Mouse (Mus musculus) retina, adult 2 months (tissue): ENCODE measurements around the gene Fam84a.

Source experiments
- DNase-seq: peaks from one replicate; pipeline ENCODE4 v3.0.0-alpha.2; 2012; ENCODE audit warnings: low read depth, low spot score

Gene Fam84a

DNA sequence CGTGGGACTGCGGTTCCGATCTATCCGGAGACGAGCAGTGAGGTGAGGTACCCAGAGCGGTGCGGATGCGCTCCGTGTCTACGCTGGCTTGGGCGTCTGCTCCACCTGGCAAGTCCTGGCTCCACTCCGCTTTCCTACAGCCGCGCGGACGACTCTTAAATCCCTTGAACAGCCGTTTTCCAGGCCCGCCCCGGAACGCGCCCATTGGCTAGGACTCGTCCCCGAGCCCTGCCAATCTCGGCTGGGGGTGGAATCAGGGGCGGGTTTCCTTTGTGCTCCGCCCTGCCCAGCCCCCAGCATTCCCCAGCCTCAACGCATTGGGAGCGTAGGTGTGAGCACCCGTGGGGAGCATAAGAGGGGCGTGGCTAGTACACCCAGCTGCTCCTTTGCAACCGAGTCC is at the start of gene Fam84a:
TSS of gene Fam84a (minus strand) at position 134 of the 400 bp plus-strand sequence.
- peak; percentile 38 for DNase-seq

DNA sequence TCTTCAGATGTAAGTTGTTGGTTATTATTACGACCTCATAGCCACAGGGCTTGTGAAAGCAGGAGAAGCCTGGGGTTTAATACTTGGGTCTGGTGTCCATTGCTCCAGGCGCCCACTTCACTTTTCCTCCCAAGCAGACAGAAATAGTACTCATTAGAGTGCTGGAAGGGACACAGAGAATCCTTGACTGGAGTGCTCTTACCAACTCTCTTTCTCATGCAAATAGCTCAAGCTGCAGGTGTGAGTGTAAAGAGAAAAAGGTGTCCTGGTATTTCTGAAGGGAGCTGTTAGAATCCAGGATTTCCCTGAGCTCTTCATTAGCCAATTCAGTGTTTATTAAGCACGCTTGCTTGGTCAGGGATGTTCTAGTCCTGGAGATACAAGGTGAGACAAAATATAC is 43.6 kb upstream of the Fam84a start:
- no peak for DNase-seq

DNA sequence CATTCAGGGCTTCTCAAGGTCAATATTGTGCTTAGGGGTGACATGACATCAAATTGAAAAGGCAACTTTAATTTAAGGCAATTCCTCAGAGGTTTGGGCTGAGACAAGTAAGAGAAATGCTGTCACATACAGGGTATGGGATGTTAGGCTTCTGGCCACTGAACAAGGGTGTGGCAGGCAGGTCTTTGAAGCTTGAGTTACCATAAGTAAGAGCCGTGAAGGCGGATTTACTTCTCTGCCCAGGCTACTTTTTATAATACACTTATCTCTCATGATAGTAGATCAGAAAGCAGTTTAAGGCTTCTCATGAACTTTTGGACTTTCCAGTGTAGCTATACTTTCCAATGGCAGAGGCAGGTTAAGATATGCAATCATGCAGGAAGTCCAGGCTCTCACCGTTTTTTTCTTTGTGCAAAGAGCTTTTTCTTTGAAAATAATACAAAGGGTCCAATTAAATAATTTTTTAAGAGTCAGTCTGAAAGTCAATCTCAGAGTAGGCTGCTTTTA is 34.9 kb upstream of the Fam84a start:
- DNase-seq, result no peak

DNA sequence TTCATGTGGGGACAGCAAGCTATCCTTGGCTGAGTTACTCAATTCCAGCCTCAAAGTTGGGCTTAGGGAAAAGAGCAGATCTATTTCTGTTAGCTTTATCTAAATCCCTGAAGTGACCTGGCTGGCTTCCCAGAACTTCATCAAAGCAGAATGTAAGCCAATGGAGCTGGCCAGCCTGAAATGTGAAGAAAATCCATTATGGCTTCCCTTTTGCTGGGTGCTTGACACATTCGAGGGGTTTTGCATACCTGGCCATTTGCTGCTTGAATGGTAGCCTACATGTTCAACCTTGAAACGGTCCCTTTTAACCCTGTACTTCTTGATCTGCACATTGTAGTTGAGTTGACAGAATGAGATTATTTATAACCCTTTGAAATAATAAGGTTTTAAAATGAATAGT is 13.9 kb upstream of the Fam84a start:
- DNase-seq, result no peak

DNA sequence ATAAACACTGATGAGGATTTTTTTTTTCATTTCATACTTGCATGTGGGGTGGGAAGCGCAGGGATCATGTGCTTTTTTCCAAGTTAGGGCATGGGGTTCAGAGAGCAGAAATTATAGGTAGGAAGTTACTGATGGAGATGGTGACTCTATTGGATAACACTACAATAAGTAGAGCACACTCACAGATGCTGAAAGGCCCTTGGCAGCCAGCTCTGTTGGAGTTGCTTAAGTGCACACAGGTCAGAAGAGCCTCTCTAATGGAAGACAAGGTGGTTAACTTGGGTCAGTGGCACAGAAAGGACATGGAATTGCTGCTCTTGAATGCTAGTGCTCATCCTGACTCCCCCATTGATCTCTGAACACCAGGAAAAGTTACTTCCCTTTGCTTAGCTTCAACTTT is 13.1 kb upstream of the Fam84a start:
- no peak for DNase-seq

DNA sequence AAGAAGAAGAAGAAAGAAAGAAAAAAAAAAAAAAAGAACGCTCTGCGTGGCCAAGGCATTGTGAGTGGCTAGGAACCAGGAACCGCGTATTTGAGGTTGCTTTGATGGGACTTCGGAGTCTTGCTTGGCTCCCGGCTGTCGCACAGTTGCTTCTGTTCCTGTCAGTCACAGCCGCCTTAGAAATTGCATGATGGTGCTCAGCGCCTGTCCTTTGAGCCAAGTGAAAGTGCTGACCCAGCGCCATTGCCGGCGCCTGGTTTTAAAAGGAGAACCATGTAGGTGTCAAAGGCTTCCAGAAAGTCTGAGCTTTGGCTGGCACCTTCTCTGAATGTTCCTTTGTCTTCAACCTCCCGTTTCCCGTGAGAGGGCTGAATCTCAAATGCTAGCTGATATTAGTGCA is 572 bp upstream of the Fam84a start:
- DNase-seq, result no peak

DNA sequence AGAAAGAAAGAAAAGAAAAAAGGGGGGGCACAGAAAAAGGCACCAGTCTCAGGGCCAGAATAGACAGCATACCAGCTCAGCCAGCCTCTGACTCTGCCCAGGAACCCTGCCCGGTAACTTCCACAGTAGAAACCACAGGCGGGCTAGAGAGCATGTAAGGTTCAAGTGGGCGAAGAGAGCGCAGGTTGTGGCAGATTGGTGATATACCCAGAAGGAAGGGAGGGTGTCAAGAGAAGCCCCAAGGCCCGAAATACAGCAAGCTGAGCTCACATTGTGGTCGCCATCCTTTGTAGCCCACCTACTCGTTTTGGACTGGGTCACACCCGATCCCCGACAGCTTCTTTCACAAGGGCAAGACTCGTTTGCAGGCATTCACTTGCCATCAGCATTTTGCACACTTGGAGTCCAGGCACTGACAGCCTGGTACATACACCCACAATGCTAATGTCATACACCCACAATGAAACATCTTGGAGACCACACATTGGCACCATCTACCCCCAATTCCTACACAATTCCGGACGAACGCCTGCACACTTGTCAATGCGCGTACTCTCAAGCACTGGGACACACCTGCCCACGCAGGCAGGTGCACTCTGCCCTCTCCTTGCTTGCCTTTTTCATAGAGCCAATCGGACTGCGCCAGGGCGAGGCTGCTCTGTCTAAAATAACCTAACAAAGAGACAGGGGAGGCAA is 770 bp downstream of the Fam84a start:
- no peak for DNase-seq

DNA sequence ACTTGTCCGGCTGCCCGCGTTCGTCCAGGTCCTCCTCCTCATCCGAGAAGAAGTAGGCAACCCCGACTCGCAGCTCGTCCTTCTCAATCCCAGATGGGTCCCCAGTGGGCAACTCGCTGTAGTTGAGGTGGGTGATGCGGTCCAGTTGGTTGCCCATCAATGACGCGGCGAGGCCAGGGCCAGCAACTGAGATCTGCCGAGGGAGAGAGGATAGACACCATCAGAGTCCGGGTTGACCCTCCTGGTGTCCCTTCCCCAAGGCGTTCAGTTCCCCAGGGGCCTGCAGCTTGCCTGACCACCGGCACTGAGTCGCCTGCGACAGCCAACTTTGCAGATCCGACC is 1.3 kb downstream of the Fam84a start:
- no peak for DNase-seq

DNA sequence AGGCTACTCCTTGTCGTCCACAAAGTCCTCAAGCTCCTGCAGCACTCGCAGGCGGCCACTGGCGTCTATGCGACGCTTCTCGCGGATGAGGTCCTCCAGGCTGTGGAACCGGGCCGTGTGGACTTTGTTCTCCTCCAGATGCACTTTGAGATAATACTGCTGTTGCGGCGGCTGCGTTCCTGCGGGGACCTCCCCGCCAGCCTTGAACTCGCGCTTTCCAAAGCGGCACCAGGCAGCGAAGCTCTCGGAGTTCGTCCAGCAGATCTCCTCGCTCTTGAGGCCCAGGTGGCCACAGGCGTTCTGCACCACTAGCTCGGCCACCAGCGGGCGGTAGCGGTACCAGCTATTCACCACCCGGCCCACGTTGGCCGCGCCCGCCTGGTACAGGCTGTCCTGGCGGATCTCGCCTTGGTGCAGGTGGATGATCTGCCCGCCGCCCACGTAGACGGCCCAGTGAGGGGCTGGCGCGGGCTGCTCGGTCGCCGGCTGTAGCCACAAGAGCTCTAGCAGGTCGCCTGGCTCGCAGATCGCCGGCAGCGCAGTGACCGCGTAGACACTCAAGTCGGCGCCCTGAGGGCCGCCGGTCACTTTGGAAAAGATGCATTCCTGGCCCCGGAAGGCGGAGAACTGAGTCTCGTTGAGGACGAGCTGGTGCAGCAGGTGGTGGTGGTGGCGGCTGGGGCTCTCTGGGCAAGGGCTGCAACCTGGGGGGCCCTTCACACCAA is 1.8 kb downstream of the Fam84a start:
- DNase-seq, result no peak

DNA sequence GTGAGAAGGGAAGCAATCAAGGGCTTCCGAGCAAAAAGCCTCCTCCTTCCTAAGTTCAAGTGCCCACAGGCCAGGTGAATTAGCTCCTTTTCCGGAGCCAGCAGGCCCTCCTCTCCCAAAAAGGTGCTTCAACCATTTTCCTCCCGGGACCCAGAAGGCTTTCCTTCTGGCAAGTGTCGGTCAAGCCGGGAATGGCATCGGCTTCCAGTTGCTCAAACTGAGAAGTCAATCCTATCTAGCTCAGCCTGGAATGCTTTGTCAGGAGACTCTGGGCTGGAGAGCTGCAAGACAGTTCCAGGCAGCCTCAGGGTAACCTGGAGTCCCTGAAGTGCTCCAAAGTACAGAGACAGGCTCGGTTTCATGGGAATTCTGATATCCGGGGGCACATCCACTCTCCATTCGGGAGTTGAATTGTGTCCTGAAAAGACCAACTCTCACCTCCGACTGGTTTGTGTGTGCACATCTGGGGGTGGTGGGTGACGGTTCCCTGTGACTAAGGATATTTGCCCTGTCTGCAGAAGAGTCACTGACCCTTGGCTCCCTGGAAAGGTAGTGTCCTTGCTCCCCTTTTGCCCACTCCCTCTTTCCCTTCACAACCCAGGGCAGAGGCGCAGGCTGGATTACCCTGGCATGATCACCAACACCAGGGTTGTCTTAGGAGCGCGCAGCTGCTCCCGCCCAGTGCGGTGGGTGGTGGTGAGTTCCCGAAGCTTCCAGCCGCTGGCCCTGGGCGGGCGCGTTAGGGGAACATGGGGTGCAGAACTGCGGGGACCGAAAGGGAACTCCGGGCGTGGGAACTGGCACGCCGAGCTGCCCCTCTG is 2.6 kb downstream of the Fam84a start:
- no peak for DNase-seq

DNA sequence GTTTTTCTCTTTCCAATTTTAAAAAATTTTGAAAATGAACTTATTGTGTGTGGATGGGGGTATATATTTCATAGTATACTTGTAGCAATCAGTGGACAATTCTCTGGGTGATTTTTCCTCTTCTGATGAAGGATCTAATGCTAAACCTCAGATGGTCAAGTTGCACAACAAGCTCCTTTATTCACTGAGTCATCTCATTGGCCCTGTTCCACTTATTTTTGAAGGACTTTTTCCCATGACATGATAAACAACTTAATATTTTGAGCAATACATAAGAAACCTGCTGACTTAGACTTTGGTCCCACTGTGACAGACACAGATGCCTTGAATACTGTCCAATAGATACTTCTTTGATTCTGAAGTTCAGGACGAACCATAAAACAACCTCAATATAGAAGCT is 14.8 kb downstream of the Fam84a start:
- no peak for DNase-seq

DNA sequence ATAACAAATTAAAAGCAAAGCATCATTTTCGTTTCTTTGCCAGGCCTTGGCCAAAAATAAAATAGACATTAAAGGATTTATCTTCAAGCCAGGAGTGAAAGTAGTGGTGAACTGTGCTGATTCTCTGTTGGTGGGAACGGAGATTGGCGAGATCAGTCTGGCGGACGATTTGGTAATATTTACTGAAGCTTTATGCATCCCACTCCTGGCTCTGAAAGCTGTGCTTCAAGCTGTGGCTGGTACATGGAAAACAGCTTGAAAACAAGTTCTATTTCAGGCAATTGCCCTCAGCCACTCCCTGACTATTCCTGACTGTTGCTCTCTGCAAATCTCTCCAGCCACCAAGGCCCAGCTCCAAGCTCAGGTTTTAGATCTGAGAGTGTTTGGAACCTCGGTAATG is 37.1 kb downstream of the Fam84a start:
- no peak for DNase-seq

DNA sequence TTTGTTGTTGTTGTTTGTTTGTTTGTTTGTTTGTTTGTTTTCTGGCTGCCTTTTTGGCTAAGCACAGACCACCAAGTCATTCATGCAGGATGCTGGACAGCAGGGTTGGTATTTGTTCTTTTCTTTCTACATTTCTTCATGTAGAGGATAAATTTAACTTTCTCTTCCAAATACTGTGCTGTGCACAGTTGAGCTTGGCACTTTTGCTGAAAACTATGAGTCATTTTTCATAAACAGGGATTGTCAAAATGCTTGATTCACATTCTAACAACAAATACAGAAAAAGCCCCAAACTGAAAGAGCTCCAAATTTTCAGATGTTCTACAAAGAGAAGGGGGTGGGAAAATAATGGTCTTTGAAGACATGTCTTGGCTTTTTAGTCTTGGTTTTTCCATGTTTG is 54.9 kb downstream of the Fam84a start:
- DNase-seq, result no peak
